Mouse (Mus musculus): Measurements from ENCODE around the gene Eif2ak4. TPM values are rescaled to one million over a fixed set of nuclear protein-coding genes. Genes with fewer than 3 reads are reported as not detected.
A peak's percentile ranks its signal among the peaks of the same experiment; 100 is the strongest.

Gene Eif2ak4
- total RNA-seq, 2 experiments from 2014 or later = 18.4 to 24.8 TPM

GRCm38 (mm10) chr2:118457463-118458261 is 69.2 kb downstream of the Eif2ak4 start:
- peak in 1 of 2 experiments; percentile 48 for DNase-seq (ENCODE audit: extremely low spot score in 1 of 2, low spot score in 1 of 2)

GRCm38 (mm10) chr2:118461480-118462165 is 73.2 kb downstream of the Eif2ak4 start:
- DNase-seq (ENCODE audit: extremely low spot score in 1 of 2, low spot score in 1 of 2) = no peak

- no peak for DNase-seq (ENCODE audit: extremely low spot score in 1 of 2, low spot score in 1 of 2)
These were observed 75.1 kb downstream of the Eif2ak4 start for GRCm38 (mm10) chr2:118463480-118463879.

- no peak for DNase-seq (ENCODE audit: extremely low spot score in 1 of 2, low spot score in 1 of 2)
These were observed 76.0 kb downstream of the Eif2ak4 start for GRCm38 (mm10) chr2:118464450-118464849.

GRCm38 (mm10) chr2:118465894-118466293 is 77.5 kb downstream of the Eif2ak4 start:
- no peak for DNase-seq (ENCODE audit: extremely low spot score in 1 of 2, low spot score in 1 of 2)

- DNase-seq (ENCODE audit: extremely low spot score in 1 of 2, low spot score in 1 of 2) = no peak
These were observed 78.2 kb downstream of the Eif2ak4 start for GRCm38 (mm10) chr2:118466601-118467000.

GRCm38 (mm10) chr2:118468354-118468753 is 79.9 kb downstream of the Eif2ak4 start:
- no peak for DNase-seq (ENCODE audit: extremely low spot score in 1 of 2, low spot score in 1 of 2)

GRCm38 (mm10) chr2:118478833-118479549 is 90.6 kb downstream of the Eif2ak4 start:
- no peak for DNase-seq (ENCODE audit: extremely low spot score in 1 of 2, low spot score in 1 of 2)

- peak; percentile 79 to 81 for DNase-seq (ENCODE audit: extremely low spot score in 1 of 2, low spot score in 1 of 2)
These were observed 91.1 kb downstream of the Eif2ak4 start, which contains the start of gene Srp14 for GRCm38 (mm10) chr2:118479550-118479909. Gene Srp14 (minus strand): TSS chr2:118479711.

GRCm38 (mm10) chr2:118480886-118481285 is 92.5 kb downstream of the Eif2ak4 start:
- no peak for DNase-seq (ENCODE audit: extremely low spot score in 1 of 2, low spot score in 1 of 2)

GRCm38 (mm10) chr2:118483032-118483431 is 94.6 kb downstream of the Eif2ak4 start:
- no peak for DNase-seq (ENCODE audit: extremely low spot score in 1 of 2, low spot score in 1 of 2)

- no peak for DNase-seq (ENCODE audit: extremely low spot score in 1 of 2, low spot score in 1 of 2)
These were observed 96.0 kb downstream of the Eif2ak4 start for GRCm38 (mm10) chr2:118484386-118484898.

GRCm38 (mm10) chr2:118485415-118485814 is 97.0 kb downstream of the Eif2ak4 start:
- no peak for DNase-seq (ENCODE audit: extremely low spot score in 1 of 2, low spot score in 1 of 2)

GRCm38 (mm10) chr2:118486933-118487332 is 98.5 kb downstream of the Eif2ak4 start:
- peak; percentile 69 to 92 for DNase-seq (ENCODE audit: extremely low spot score in 1 of 2, low spot score in 1 of 2)

GRCm38 (mm10) chr2:118487806-118488205 is 99.4 kb downstream of the Eif2ak4 start:
- no peak for DNase-seq (ENCODE audit: extremely low spot score in 1 of 2, low spot score in 1 of 2)

- DNase-seq (ENCODE audit: extremely low spot score in 1 of 2, low spot score in 1 of 2) = no peak
These were observed 102.0 kb downstream of the Eif2ak4 start for GRCm38 (mm10) chr2:118490241-118491091.

GRCm38 (mm10) chr2:118491281-118491731 is 102.9 kb downstream of the Eif2ak4 start:
- DNase-seq (ENCODE audit: extremely low spot score in 1 of 2, low spot score in 1 of 2) = no peak

GRCm38 (mm10) chr2:118491741-118492395 is 103.5 kb downstream of the Eif2ak4 start:
- DNase-seq (ENCODE audit: extremely low spot score in 1 of 2, low spot score in 1 of 2) = no peak

- DNase-seq (ENCODE audit: extremely low spot score in 1 of 2, low spot score in 1 of 2) = no peak
These were observed 106.6 kb downstream of the Eif2ak4 start for GRCm38 (mm10) chr2:118495024-118495423.

Data from layer of hippocampus, postnatal 25 days (tissue).